Mouse (Mus musculus) heart, postnatal 0 days (tissue): ENCODE measurements at regions not wholly inside any gene's neighbourhood (a gene's known extent, or its start where the extent isn't known, plus 50 kb on each side); places are given as distances from the start of the nearest gene placed in this dataset.

Experiments
- CTCF ChIP-seq: IDR thresholded peaks from 2 replicates; pipeline ENCODE4 v1.5.1; 2016; ENCODE audit warnings: antibody characterized with exemption, control low read depth, low read depth
- EP300 ChIP-seq: IDR thresholded peaks from 2 replicates; pipeline ENCODE4 v1.6.1; 2016; ENCODE audit warnings: antibody characterized with exemption, low read depth

- TF ChIP-seq EP300 (no peak), CTCF (no peak)
Measured at GRCm38 (mm10) chr7:95710088-95710487, 461.0 kb upstream of the Tenm4 start.
